Mouse (Mus musculus): ENCODE measurements around the gene Sorl1.

Sorl1 gene

GRCm38 (mm10) chr9:42123713-42124576, at the start of gene Sorl1:
Gene Sorl1 (minus strand): TSS chr9:42124297.
- DNase-seq, result peak; percentile 81 to 86

- no peak for DNase-seq
Observed at GRCm38 (mm10) chr9:42173781-42174180, 49.7 kb upstream of the Sorl1 start.

- no peak for DNase-seq
Observed at GRCm38 (mm10) chr9:42169491-42169890, 45.4 kb upstream of the Sorl1 start.

GRCm38 (mm10) chr9:42169025-42169424, 44.9 kb upstream of the Sorl1 start:
- DNase-seq, result no peak

GRCm38 (mm10) chr9:42164930-42165329, 40.8 kb upstream of the Sorl1 start:
- DNase-seq, result no peak

GRCm38 (mm10) chr9:42163011-42163410, 38.9 kb upstream of the Sorl1 start:
- no peak for DNase-seq

- no peak for DNase-seq
Observed at GRCm38 (mm10) chr9:42159376-42159775, 35.3 kb upstream of the Sorl1 start.

- DNase-seq, result peak; percentile 7 to 10
Observed at GRCm38 (mm10) chr9:42158652-42159051, 34.6 kb upstream of the Sorl1 start.

GRCm38 (mm10) chr9:42157981-42158380, 33.9 kb upstream of the Sorl1 start:
- no peak for DNase-seq

- no peak for DNase-seq
Observed at GRCm38 (mm10) chr9:42156566-42156965, 32.5 kb upstream of the Sorl1 start.

GRCm38 (mm10) chr9:42154682-42155081, 30.6 kb upstream of the Sorl1 start:
- no peak for DNase-seq

GRCm38 (mm10) chr9:42148816-42149215, 24.7 kb upstream of the Sorl1 start:
- DNase-seq, result no peak

- no peak for DNase-seq
Observed at GRCm38 (mm10) chr9:42148036-42148435, 23.9 kb upstream of the Sorl1 start.

- no peak for DNase-seq
Observed at GRCm38 (mm10) chr9:42146463-42146862, 22.4 kb upstream of the Sorl1 start.

GRCm38 (mm10) chr9:42141549-42142210, 17.6 kb upstream of the Sorl1 start:
- DNase-seq, result peak; percentile 6 to 23

- DNase-seq, result no peak
Observed at GRCm38 (mm10) chr9:42138248-42138858, 14.3 kb upstream of the Sorl1 start.

GRCm38 (mm10) chr9:42137578-42137977, 13.5 kb upstream of the Sorl1 start:
- no peak for DNase-seq

- no peak for DNase-seq
Observed at GRCm38 (mm10) chr9:42130793-42131760, 7.0 kb upstream of the Sorl1 start.

GRCm38 (mm10) chr9:42127983-42128382, 3.9 kb upstream of the Sorl1 start:
- no peak for DNase-seq

- no peak for DNase-seq
Observed at GRCm38 (mm10) chr9:42125262-42125982, 1.3 kb upstream of the Sorl1 start.

GRCm38 (mm10) chr9:42123204-42123603, 893 bp downstream of the Sorl1 start:
- DNase-seq, result no peak

- no peak for DNase-seq
Observed at GRCm38 (mm10) chr9:42122441-42122840, 1.7 kb downstream of the Sorl1 start.
